Mouse (Mus musculus) cortical plate, adult 2 months (tissue): ENCODE data around the gene Tmem229b.

ENCODE experiments used
- CTCF ChIP-seq: fragments of 200-500 bp; IDR thresholded peaks from 2 replicates; pipeline ENCODE4 v1.5.1; 2011; ENCODE audit warnings: mild to moderate bottlenecking, control low read depth, low read length; ENCODE audit not compliant: insufficient read depth; ENCODE audit errors: extremely low read depth
- POLR2A ChIP-seq: fragments of 200-500 bp; IDR thresholded peaks from 2 replicates; pipeline ENCODE4 v1.6.1; 2011; ENCODE audit warnings: mild to moderate bottlenecking, low read length, control low read depth; ENCODE audit not compliant: insufficient read depth; ENCODE audit errors: extremely low read depth

GRCm38 (mm10) chr12:78970725-78971124 is 36.7 kb downstream of the Tmem229b start:
- TF ChIP-seq CTCF: no peak
- TF ChIP-seq POLR2A: no peak
